Mouse (Mus musculus): Measurements from ENCODE around the gene Fut1. TPM values are rescaled to one million over a fixed set of nuclear protein-coding genes. Genes with fewer than 3 reads are reported as not detected.
A peak's percentile ranks its signal among the peaks of the same experiment; 100 is the strongest.
"Not testable (repeated sequence)": the region's sequence is repeated elsewhere in the genome, so short reads cannot be mapped to it uniquely, and the experiment has no call there.

The Fut1 gene
- polyA plus RNA-seq, 1 experiment from 2014 or later, result not detected

- WGBS, result 95% methylated on average over 19 of the region's 20 CpGs
Measured at GRCm38 (mm10) chr7:45650484-45650883, 33.4 kb downstream of the Fut1 start.

GRCm38 (mm10) chr7:45654424-45655047 is 37.4 kb downstream of the Fut1 start:
- peaks cover 4% of the 10 kb centered on the region; the same call in 1 of the 2 replicates for H3K4me1 ChIP-seq (ENCODE audit: control insufficient read depth, insufficient read depth, low read length)
- 25% methylated on average over 15 of the region's 17 CpGs for WGBS
- H3K27ac ChIP-seq (ENCODE audit: low read depth, low read length), result no peak overlapping the region
- no peaks in the 10 kb centered on the region for H3K9me3 ChIP-seq (replicated peaks; ENCODE audit: control insufficient read depth, low read length)
- no peaks in the 10 kb centered on the region for H3K36me3 ChIP-seq (ENCODE audit: control insufficient read depth, insufficient read depth, low read length)
- ATAC-seq, result peak; percentile 44; the same call in 1 of the 2 replicates
- DNase-seq (ENCODE audit: low spot score), result peak; percentile 38
- peak overlapping the region; percentile 33 for H3K4me2 ChIP-seq (ENCODE audit: low read length)
- H3K4me3 ChIP-seq (ENCODE audit: low read depth, low read length), result no peak overlapping the region
- H3K27me3 ChIP-seq (replicated peaks; ENCODE audit: control insufficient read depth, insufficient read depth, low read length), result no peaks in the 10 kb centered on the region
- H3K9ac ChIP-seq (ENCODE audit: low read length), result no peak overlapping the region

More at GRCm38 (mm10) chr7:45650484-45650883, 33.4 kb downstream of the Fut1 start:
- H3K4me2 ChIP-seq (ENCODE audit: low read length); H3K9ac ChIP-seq (ENCODE audit: low read length); DNase-seq (ENCODE audit: low spot score); H3K4me1 ChIP-seq (ENCODE audit: control insufficient read depth, insufficient read depth, low read length); H3K9me3 ChIP-seq (replicated peaks; ENCODE audit: control insufficient read depth, low read length); H3K27ac ChIP-seq (ENCODE audit: low read depth, low read length); ATAC-seq; H3K4me3 ChIP-seq (ENCODE audit: low read depth, low read length); H3K27me3 ChIP-seq (replicated peaks; ENCODE audit: control insufficient read depth, insufficient read depth, low read length); H3K36me3 ChIP-seq (ENCODE audit: control insufficient read depth, insufficient read depth, low read length): not testable (repeated sequence)

DNA sequence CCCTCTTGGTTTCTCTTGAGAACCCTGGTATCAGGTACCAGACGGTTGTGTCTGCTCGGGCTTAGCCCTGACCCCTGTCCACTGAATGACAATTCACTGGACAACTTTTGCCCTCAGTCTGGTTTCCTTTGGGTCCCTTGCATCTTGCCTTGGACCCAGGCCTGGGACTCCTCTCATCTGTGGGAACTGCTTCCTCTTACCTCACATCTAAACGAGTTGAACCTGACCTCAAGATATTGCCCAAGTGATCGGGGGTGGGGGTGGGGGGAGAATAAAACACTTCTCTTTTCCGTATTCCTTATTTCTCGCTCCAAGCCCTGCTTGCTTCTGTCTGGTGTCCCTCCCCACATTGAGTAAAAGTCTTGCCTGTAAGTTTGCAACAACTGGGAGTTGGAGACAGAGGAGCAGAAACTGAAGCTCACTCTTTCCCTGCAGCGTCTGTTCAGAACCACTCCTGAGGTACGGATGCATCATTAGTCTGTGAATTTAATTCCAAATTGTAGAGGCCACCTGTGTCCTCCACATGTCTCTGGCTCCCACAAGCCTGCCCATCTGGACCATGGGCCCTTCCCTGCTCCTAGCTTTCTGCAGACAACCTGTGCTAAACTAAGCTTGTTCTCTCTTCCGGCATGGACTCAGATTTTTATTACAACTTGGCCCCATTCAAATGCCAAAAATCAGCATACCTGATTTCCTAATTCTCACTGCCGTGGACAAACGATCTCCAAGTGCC is 43.8 kb downstream of the Fut1 start:
- no peaks in the 10 kb centered on the region for H3K27me3 ChIP-seq (replicated peaks; ENCODE audit: control insufficient read depth, insufficient read depth, low read length)
- H3K4me2 ChIP-seq (ENCODE audit: low read length), result no peak overlapping the region
- no peaks in the 10 kb centered on the region for H3K4me1 ChIP-seq (ENCODE audit: control insufficient read depth, insufficient read depth, low read length)
- DNase-seq (ENCODE audit: low spot score) (no peak), ATAC-seq (no peak)
- no peak overlapping the region for H3K27ac ChIP-seq (ENCODE audit: low read depth, low read length)
- H3K36me3 ChIP-seq (ENCODE audit: control insufficient read depth, insufficient read depth, low read length), result no peaks in the 10 kb centered on the region
- 82% methylated on average over 11 of the region's 11 CpGs for WGBS
- no peak overlapping the region for H3K9ac ChIP-seq (ENCODE audit: low read length)
- no peak overlapping the region for H3K4me3 ChIP-seq (ENCODE audit: low read depth, low read length)
- H3K9me3 ChIP-seq (replicated peaks; ENCODE audit: control insufficient read depth, low read length), result no peaks in the 10 kb centered on the region

- not testable (repeated sequence) for DNase-seq (ENCODE audit: low spot score); H3K36me3 ChIP-seq (ENCODE audit: control insufficient read depth, insufficient read depth, low read length); H3K4me2 ChIP-seq (ENCODE audit: low read length); ATAC-seq; H3K9me3 ChIP-seq (replicated peaks; ENCODE audit: control insufficient read depth, low read length); H3K4me3 ChIP-seq (ENCODE audit: low read depth, low read length); H3K27ac ChIP-seq (ENCODE audit: low read depth, low read length); H3K27me3 ChIP-seq (replicated peaks; ENCODE audit: control insufficient read depth, insufficient read depth, low read length); H3K9ac ChIP-seq (ENCODE audit: low read length); H3K4me1 ChIP-seq (ENCODE audit: control insufficient read depth, insufficient read depth, low read length)
- 86% methylated on average over 6 of the region's 6 CpGs for WGBS
Measured at GRCm38 (mm10) chr7:45661702-45662101, 44.6 kb downstream of the Fut1 start.

- H3K27me3 ChIP-seq (replicated peaks; ENCODE audit: control insufficient read depth, insufficient read depth, low read length), result no peaks in the 10 kb centered on the region
- no peak overlapping the region for H3K4me3 ChIP-seq (ENCODE audit: low read depth, low read length)
- no peaks in the 10 kb centered on the region for H3K9me3 ChIP-seq (replicated peaks; ENCODE audit: control insufficient read depth, low read length)
- H3K4me2 ChIP-seq (ENCODE audit: low read length), result no peak overlapping the region
- H3K36me3 ChIP-seq (ENCODE audit: control insufficient read depth, insufficient read depth, low read length), result no peaks in the 10 kb centered on the region
- DNase-seq (ENCODE audit: low spot score) (no peak), ATAC-seq (no peak)
- no peak overlapping the region for H3K27ac ChIP-seq (ENCODE audit: low read depth, low read length)
- 69% methylated on average over 13 of the region's 13 CpGs for WGBS
- no peaks in the 10 kb centered on the region for H3K4me1 ChIP-seq (ENCODE audit: control insufficient read depth, insufficient read depth, low read length)
- no peak overlapping the region for H3K9ac ChIP-seq (ENCODE audit: low read length)
Measured at GRCm38 (mm10) chr7:45665303-45666138, 48.4 kb downstream of the Fut1 start.

- no peaks in the 10 kb centered on the region for H3K27me3 ChIP-seq (replicated peaks; ENCODE audit: control insufficient read depth, insufficient read depth, low read length)
- H3K4me2 ChIP-seq (ENCODE audit: low read length), result no peak within 1 kb of the TSS
- DNase-seq (ENCODE audit: low spot score) (no peak), ATAC-seq (no peak)
- no peak within 1 kb of the TSS for H3K27ac ChIP-seq (ENCODE audit: low read depth, low read length)
- H3K9me3 ChIP-seq (replicated peaks; ENCODE audit: control insufficient read depth, low read length), result no peaks in the 10 kb centered on the region
- no peaks in the 10 kb centered on the region for H3K4me1 ChIP-seq (ENCODE audit: control insufficient read depth, insufficient read depth, low read length)
- H3K36me3 ChIP-seq (ENCODE audit: control insufficient read depth, insufficient read depth, low read length), result no peaks in the 10 kb centered on the region
- H3K4me3 ChIP-seq (ENCODE audit: low read depth, low read length), result no peak within 1 kb of the TSS
- no peak within 1 kb of the TSS for H3K9ac ChIP-seq (ENCODE audit: low read length)
- WGBS, result 78% methylated on average over 7 of the region's 7 CpGs
Measured at GRCm38 (mm10) chr7:45666161-45666560, 49.1 kb downstream of the Fut1 start, which contains the start of gene Fut2. TSS of gene Fut2 (minus strand) at chr7:45666394.

DNA sequence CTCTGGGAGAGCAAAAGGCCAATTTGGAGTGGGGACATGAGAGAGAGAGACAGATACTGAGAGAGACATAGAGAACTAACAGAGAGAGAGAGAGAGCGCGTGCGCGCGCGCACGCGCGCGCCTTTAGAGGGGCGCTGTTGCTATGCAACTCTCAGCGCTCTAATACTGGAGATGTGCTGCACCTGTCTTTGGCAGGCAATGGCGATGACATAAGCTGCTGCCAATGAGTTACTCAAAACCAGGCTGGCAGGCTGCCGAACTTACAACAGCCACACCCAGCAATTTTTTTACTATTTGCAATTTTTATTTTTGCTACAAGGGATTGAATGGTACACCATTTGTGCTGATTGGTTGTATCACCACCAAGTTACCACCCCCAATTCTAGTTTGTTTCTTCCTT is 50.7 kb downstream of the Fut1 start:
- 68% methylated on average over 14 of the region's 14 CpGs for WGBS

DNA sequence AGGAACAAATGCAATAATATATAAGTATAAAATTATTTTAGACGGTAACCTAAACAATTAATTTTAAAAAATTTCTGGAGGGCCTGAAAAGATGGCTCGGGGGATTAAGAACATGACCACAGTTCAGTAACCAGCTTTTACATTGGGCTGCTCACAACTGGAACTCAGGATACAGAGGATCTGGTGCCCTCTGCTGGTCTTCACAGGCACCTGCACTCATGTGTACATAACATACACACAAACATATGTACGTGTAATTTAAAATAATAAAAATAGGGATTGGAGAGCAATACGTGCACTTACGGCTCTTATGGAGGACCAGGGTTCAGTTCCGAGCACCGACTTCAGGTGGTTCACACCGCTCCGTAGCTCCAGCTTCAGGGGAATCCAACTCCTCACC is 51.8 kb downstream of the Fut1 start:
- H3K27me3 ChIP-seq (replicated peaks; ENCODE audit: control insufficient read depth, insufficient read depth, low read length), result no peaks in the 10 kb centered on the region
- H3K9me3 ChIP-seq (replicated peaks; ENCODE audit: control insufficient read depth, low read length), result no peaks in the 10 kb centered on the region
- H3K4me2 ChIP-seq (ENCODE audit: low read length), result no peak overlapping the region
- no peak overlapping the region for H3K4me3 ChIP-seq (ENCODE audit: low read depth, low read length)
- H3K27ac ChIP-seq (ENCODE audit: low read depth, low read length), result no peak overlapping the region
- no peak for ATAC-seq
- 96% methylated on average over 9 of the region's 9 CpGs for WGBS
- no peaks in the 10 kb centered on the region for H3K4me1 ChIP-seq (ENCODE audit: control insufficient read depth, insufficient read depth, low read length)
- no peaks in the 10 kb centered on the region for H3K36me3 ChIP-seq (ENCODE audit: control insufficient read depth, insufficient read depth, low read length)
- no peak for DNase-seq (ENCODE audit: low spot score)
- H3K9ac ChIP-seq (ENCODE audit: low read length), result no peak overlapping the region

More for the DNA sequence above, 50.7 kb downstream of the Fut1 start:
- Histone ChIP-seq H3K27ac (ENCODE audit: low read depth, low read length) (no peak overlapping the region), H3K9ac (ENCODE audit: low read length) (no peak overlapping the region), H3K4me2 (ENCODE audit: low read length) (no peak overlapping the region), H3K27me3 (replicated peaks; ENCODE audit: control insufficient read depth, insufficient read depth, low read length) (no peaks in the 10 kb centered on the region), H3K4me3 (ENCODE audit: low read depth, low read length) (no peak overlapping the region), H3K4me1 (ENCODE audit: control insufficient read depth, insufficient read depth, low read length) (no peaks in the 10 kb centered on the region), H3K36me3 (ENCODE audit: control insufficient read depth, insufficient read depth, low read length) (no peaks in the 10 kb centered on the region), H3K9me3 (replicated peaks; ENCODE audit: control insufficient read depth, low read length) (no peaks in the 10 kb centered on the region)
- peak; percentile 55 for DNase-seq (ENCODE audit: low spot score)
- ATAC-seq, result no peak
